Mouse (Mus musculus) olfactory bulb, adult 2 months (tissue): ENCODE results near the gene Dtx1. TPM values are rescaled to one million over a fixed set of nuclear protein-coding genes. Genes with fewer than 3 reads are reported as not detected.

Source experiments
- H3K27ac ChIP-seq: fragments of 200-500 bp; 2 replicates; pipeline ENCODE4 v1.5.1; 2012; ENCODE audit warnings: low read depth, low read length; ENCODE audit not compliant: insufficient read depth
- H3K4me1 ChIP-seq: fragments of 200-500 bp; 2 replicates; pipeline ENCODE4 v1.6.1; 2012; ENCODE audit warnings: low read length; ENCODE audit not compliant: control insufficient read depth, insufficient read depth
- H3K4me3 ChIP-seq: fragments of 200-500 bp; 2 replicates; pipeline ENCODE4 v1.5.1; 2012; ENCODE audit warnings: mild to moderate bottlenecking, low read depth, low read length, moderate library complexity; ENCODE audit not compliant: insufficient read depth
- CTCF ChIP-seq: fragments of 200-500 bp; IDR thresholded peaks from 2 replicates; pipeline ENCODE4 v1.5.1; 2012; ENCODE audit warnings: low read depth, mild to moderate bottlenecking, low read length, moderate library complexity; ENCODE audit not compliant: insufficient read depth
- POLR2A ChIP-seq: fragments of 200-500 bp; IDR thresholded peaks from 2 replicates; pipeline ENCODE4 v1.6.1; 2012; ENCODE audit warnings: mild to moderate bottlenecking, low read depth, low read length, moderate library complexity; ENCODE audit not compliant: insufficient read depth
- WGBS: fragments of 180-500 bp; shearing (Covaris S2); methylation state at CpG from one replicate; pipeline ENCODE4 v1.1.7; 2018; 5-methylcytosine and 5-hydroxymethylcytosine counted together
- polyA plus RNA-seq: library from polyadenylated mRNA; stranded (reverse); fragments of >200 nt; gene quantifications from 2 replicates; pipeline ENCODE4 v1.2.4, GENCODE M21; 2012; ENCODE audit warnings: low replicate concordance; ENCODE audit not compliant: missing spikeins, insufficient read depth, insufficient read length

Dtx1 gene
- polyA plus RNA-seq: not detected in 2 replicates

DNA sequence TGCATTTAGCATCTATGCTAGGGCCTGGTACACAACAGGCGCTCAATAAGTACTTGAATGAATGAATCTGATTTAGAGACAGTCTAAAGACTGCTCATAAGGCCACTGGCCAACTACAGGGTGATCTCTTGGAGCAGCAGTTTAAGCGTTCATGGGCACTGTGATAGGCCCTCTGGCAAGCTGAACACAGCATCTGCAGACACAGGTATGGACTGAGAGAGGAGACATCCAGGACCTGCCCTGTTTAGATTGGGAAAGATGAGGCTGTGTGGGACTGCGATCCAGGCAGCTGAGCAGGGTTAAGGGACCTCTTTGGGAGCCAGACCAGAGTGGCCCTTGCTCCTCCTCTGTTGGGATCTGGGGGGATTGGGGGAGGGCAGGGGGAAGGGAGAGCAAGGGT, at the start of gene Dtx1:
Gene Dtx1 (minus strand): TSS at position 101 of the 400 bp plus-strand sequence.
- WGBS: 32% methylated on average over 3 of the region's 3 CpGs
- TF ChIP-seq POLR2A: no peak
- Histone ChIP-seq H3K27ac (peak within 1 kb of the TSS; percentile 54), H3K4me1 (peaks cover 31% of the 10 kb centered on the region), H3K4me3 (peak within 1 kb of the TSS; percentile 67)

GRCm38 (mm10) chr5:120754215-120754614, 42.5 kb upstream of the Dtx1 start:
- Histone ChIP-seq H3K27ac (no peak overlapping the region), H3K4me1 (no peaks in the 10 kb centered on the region), H3K4me3 (no peak overlapping the region)
- no peak for TF ChIP-seq POLR2A
- no peak for TF ChIP-seq CTCF
- 92% methylated on average over 4 of the region's 4 CpGs for WGBS

- H3K4me1 ChIP-seq: no peaks in the 10 kb centered on the region
- 81% methylated on average over 3 of the region's 3 CpGs for WGBS
- TF ChIP-seq CTCF (no peak), POLR2A (no peak)
These were observed 41.1 kb upstream of the Dtx1 start for GRCm38 (mm10) chr5:120752786-120753185.

DNA sequence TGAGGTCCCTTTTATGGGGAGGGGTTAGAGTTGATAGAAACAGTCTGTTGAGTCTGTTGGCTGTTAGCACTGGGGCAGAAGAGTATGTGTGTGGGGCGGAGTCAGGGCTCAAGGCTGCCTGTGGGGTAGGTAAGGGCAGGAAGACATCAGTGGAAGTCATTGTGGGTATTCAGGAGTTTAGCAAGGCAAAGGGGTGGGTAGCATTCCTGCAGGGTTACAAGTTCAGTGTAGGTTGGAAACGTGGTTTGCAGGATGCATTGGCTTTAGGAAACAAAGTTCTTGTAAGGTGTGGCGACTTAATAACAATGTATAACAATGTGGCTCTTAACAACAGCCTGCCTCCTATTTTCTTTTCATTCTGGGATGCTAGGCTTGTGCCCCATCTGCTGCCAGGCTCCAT, 39.5 kb upstream of the Dtx1 start:
- TF ChIP-seq POLR2A (no peak), CTCF (no peak)
- 65% methylated on average over 3 of the region's 3 CpGs for WGBS

More at GRCm38 (mm10) chr5:120752786-120753185, 41.1 kb upstream of the Dtx1 start:
- H3K27ac ChIP-seq: no peak overlapping the region
- no peak overlapping the region for H3K4me3 ChIP-seq

DNA sequence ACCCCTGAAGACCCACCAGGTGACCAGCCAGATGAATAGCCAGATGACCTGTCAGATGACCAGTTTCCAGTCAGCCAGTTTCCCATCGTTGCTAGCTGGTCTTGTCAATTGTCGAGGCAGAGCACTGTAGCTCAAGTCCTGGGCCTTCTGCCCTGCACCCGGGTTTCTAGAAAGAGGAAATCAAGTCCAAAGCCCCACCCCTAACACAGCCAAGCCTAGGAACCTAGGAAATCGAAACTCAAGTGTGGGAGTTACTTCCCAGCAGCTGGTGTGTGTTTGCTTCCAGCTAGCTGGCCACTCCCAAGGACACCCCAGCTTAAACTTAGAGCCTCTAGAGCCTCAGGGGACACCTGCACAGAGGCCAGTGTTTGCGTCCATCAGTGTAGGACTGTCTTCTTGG, 38.0 kb upstream of the Dtx1 start, which contains the start of gene Oas2:
Gene Oas2 (minus strand): TSS at position 166 of the 400 bp plus-strand sequence.
- Histone ChIP-seq H3K4me3 (no peak within 1 kb of the TSS), H3K4me1 (no peaks in the 10 kb centered on the region), H3K27ac (no peak within 1 kb of the TSS)
- WGBS: 65% methylated on average over 5 of the region's 5 CpGs
- TF ChIP-seq CTCF: no peak
- no peak for TF ChIP-seq POLR2A

More for the DNA sequence above, 39.5 kb upstream of the Dtx1 start:
- H3K27ac ChIP-seq: no peak overlapping the region
- no peaks in the 10 kb centered on the region for H3K4me1 ChIP-seq
- no peak overlapping the region for H3K4me3 ChIP-seq

DNA sequence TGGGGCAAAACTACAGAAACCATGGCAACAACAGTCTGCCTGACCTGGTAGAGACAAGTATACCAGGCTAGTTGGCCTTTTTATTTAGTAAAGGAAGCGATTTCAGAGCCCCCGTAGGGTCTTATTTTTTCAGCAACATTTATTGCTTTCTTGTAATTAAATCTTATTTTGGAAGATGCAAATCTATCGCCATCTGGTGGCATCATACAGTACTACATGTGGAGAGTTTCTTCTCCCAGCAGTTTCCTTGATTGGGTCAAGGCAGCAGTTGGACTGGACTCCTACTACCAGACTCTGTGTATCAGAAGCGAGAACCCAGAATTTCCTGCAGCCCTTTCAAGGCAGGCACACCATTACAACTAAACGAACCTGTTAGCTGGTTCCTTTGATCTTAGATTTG, 34.7 kb upstream of the Dtx1 start:
- no peak overlapping the region for H3K27ac ChIP-seq
- WGBS: 6% methylated on average over 5 of the region's 5 CpGs
- TF ChIP-seq POLR2A (no peak), CTCF (no peak)

DNA sequence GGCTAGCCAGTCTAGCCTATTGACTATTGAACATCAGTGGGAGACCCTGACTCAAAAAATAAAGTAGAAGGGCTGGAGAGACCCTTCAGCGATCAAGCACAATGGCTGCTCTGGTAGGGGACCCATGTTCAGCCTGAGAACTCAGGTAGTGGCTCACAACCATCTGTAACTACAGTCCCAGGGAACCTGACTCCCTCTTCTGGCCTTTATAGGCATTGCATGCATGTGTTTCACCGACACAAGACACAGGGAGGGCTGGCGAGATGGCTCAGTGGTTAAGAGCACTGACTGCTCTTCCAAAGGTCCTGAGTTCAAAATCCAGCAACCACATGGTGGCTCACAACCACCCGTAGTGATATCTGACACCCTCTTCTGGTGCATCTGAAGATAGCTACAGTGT, 30.4 kb upstream of the Dtx1 start:
- 47% methylated on average over 4 of the region's 4 CpGs for WGBS
- H3K27ac ChIP-seq: no peak overlapping the region
- H3K4me1 ChIP-seq: no peaks in the 10 kb centered on the region
- no peak for TF ChIP-seq CTCF
- TF ChIP-seq POLR2A: no peak
- no peak overlapping the region for H3K4me3 ChIP-seq

More for the DNA sequence above, 34.7 kb upstream of the Dtx1 start:
- Histone ChIP-seq H3K4me1 (no peaks in the 10 kb centered on the region), H3K4me3 (no peak overlapping the region)

DNA sequence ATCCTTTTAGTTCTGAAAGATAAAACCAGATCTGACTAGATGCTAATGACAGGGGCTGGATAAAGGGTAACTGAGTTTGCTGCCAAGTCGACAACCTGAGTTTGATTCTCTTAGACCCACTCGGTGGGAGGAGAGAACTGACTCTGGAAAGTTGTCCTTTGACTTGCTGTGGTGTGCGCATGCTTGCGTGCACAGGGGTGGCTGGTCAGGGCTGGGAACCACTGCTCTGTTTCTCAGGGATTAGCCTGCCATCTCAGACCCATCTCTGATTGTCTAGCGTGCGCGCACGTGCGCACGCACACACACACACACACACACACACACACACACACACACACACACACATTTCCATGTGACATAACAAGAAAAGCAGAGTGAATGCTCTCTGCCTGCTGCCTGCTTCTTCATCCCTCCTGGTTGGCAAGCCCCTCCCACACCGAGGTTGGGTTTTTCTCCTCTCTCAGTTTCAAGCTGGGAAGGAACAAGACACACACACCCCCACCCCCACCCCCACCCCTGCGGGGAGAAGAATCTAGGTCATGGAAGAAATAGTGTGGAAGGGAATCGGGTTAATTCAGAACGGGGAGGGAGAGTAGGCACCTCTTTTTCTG, 22.8 kb upstream of the Dtx1 start:
- H3K4me1 ChIP-seq: peaks cover 10% of the 10 kb centered on the region
- H3K27ac ChIP-seq: no peak overlapping the region
- no peak overlapping the region for H3K4me3 ChIP-seq
- 34% methylated on average over 14 of the region's 14 CpGs for WGBS
- TF ChIP-seq CTCF (no peak), POLR2A (no peak)

- WGBS: 96% methylated on average over 3 of the region's 3 CpGs
- TF ChIP-seq CTCF (no peak), POLR2A (no peak)
- Histone ChIP-seq H3K4me3 (no peak overlapping the region), H3K4me1 (peaks cover 15% of the 10 kb centered on the region), H3K27ac (no peak overlapping the region)
These were observed 22.0 kb upstream of the Dtx1 start for GRCm38 (mm10) chr5:120733696-120734095.

GRCm38 (mm10) chr5:120732740-120733139, 21.0 kb upstream of the Dtx1 start:
- 68% methylated on average over 1 of the region's 1 CpGs for WGBS
- no peak overlapping the region for H3K27ac ChIP-seq
- no peak overlapping the region for H3K4me3 ChIP-seq
- TF ChIP-seq CTCF: no peak
- TF ChIP-seq POLR2A: no peak
- peaks cover 15% of the 10 kb centered on the region for H3K4me1 ChIP-seq
